Comparison of ENCODE assay signal across 18 mouse cellular contexts in the genomic region with DNA sequence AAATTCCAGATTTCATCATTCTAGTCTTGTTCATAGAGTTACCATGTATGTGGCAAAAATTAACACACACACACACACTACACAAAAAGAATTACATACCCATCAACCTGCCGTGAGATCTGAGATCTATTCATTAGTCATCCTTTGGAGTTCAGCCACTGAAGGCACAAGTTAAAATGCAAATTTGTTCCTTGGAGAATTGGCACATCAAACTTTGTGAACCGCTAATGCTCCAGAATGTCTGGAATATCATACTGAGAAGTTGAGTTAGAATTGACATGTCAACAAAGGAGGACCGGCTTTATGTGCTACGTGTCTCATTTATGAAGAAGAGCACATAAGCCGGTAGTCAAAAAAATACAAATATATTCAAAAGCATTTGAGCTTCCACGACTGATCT.
A peak's percentile ranks its signal among the peaks of the same experiment; 100 is the strongest.
DNase-seq lines count a peak whose midpoint lies in the region; ATAC-seq and TF ChIP-seq lines count a peak whose summit lies in the region.
"Had no signal": no experiment of that assay in that cellular context is flagged by ENCODE, and none has a peak within 500 bp of the region (broad histone marks: within the 10 kb centered on the region; RNA-seq: fewer than 3 reads in every experiment).

No protein-coding gene starts in this region.

- H3K4me1 ChIP-seq in midbrain, postnatal 0 days (ENCODE audit: insufficient read depth, low read length): no peaks in the 10 kb centered on the region
- peaks cover 12% of the 10 kb centered on the region for H3K4me1 ChIP-seq in midbrain, embryonic 15.5 days
- H3K4me1 ChIP-seq: embryonic facial prominence, embryonic 10.5 days; embryonic facial prominence, embryonic 12.5 days; forebrain, embryonic 13.5 days had no signal

- 37% methylated on average over 6 of the region's 6 CpGs for WGBS in midbrain, postnatal 0 days
- whole genome bisulfite sequencing in midbrain, embryonic 15.5 days: 42% methylated on average over 6 of the region's 6 CpGs

- H3K4me3 ChIP-seq in midbrain, postnatal 0 days (ENCODE audit: low read depth, low read length): no peak overlapping the region
- no peak overlapping the region for H3K4me3 ChIP-seq in midbrain, embryonic 15.5 days
- H3K4me3 ChIP-seq: embryonic facial prominence, embryonic 10.5 days; embryonic facial prominence, embryonic 12.5 days; forebrain, embryonic 13.5 days had no signal

- peak; percentile 45; the same call in 1 of the 2 replicates for ATAC-seq in frontal cortex, adult (ENCODE audit: low TSS enrichment)
- ATAC-seq in midbrain, postnatal 0 days (ENCODE audit: low FRiP score): no peak
- ATAC-seq in midbrain, embryonic 15.5 days (replicated peaks): no peak
- ATAC-seq: forebrain, embryonic 13.5 days; forebrain, embryonic 16.5 days had no signal

- H3K4me2 ChIP-seq in midbrain, postnatal 0 days (ENCODE audit: low read depth, low read length, poor library complexity, severe bottlenecking): no peak overlapping the region
- no peak overlapping the region for H3K4me2 ChIP-seq in midbrain, embryonic 15.5 days
- H3K4me2 ChIP-seq: embryonic facial prominence, embryonic 12.5 days; forebrain, embryonic 13.5 days had no signal

- TF ChIP-seq POLR2A in brain, embryonic 14.5 days (IDR thresholded peaks at IDR 0.05; ENCODE audit: borderline replicate concordance, extremely low read depth, insufficient read depth, insufficient read length, poor library complexity, severe bottlenecking): no peak

- no peak overlapping the region for H3K9ac ChIP-seq in midbrain, postnatal 0 days (replicated peaks; ENCODE audit: low read length, poor library complexity, severe bottlenecking)
- no peak overlapping the region for H3K9ac ChIP-seq in midbrain, embryonic 15.5 days
- H3K9ac ChIP-seq: embryonic facial prominence, embryonic 12.5 days; forebrain, embryonic 13.5 days had no signal

- no peak for DNase-seq in frontal cortex, adult 2 months (ENCODE audit: extremely low spot score in 1 of 2, low spot score in 1 of 2)
- DNase-seq in midbrain, postnatal 0 days (ENCODE audit: low spot score): peak; percentile 51
- peak; percentile 42 for DNase-seq in brain, embryonic 14.5 days (ENCODE audit: low read depth)
- no peak for DNase-seq in right cerebral cortex, postnatal 36 days (ENCODE audit: low spot score in 2 of 2)
- DNase-seq: adrenal gland, adult 2 months; adrenal gland, postnatal 10 days; adrenal gland, postnatal 25 days; cerebellum, adult 11 months; cerebellum, adult 18-20 months; cerebellum, adult 8-10 months; cerebellum, adult 9-11 months; cerebellum, postnatal 25 days had no signal

- no peak overlapping the region for H3K27ac ChIP-seq in midbrain, postnatal 0 days (ENCODE audit: low read depth, low read length)
- H3K27ac ChIP-seq in midbrain, embryonic 15.5 days: no peak overlapping the region
- H3K27ac ChIP-seq: embryonic facial prominence, embryonic 10.5 days; embryonic facial prominence, embryonic 12.5 days; forebrain, embryonic 13.5 days had no signal

- TF ChIP-seq CTCF in midbrain, postnatal 0 days (IDR thresholded peaks at IDR 0.05): no peak
- TF ChIP-seq CTCF in brain, embryonic 14.5 days (IDR thresholded peaks at IDR 0.05; ENCODE audit: borderline replicate concordance, extremely low read depth, insufficient read depth, insufficient read length): no peak

- H3K9me3 ChIP-seq in midbrain, postnatal 0 days (ENCODE audit: low read length): no peaks in the 10 kb centered on the region
- H3K9me3 ChIP-seq in midbrain, embryonic 15.5 days: no peaks in the 10 kb centered on the region
- H3K9me3 ChIP-seq: embryonic facial prominence, embryonic 10.5 days; embryonic facial prominence, embryonic 12.5 days; forebrain, embryonic 13.5 days had no signal

- H3K36me3 ChIP-seq in midbrain, postnatal 0 days (ENCODE audit: insufficient read depth, low read length): no peaks in the 10 kb centered on the region
- H3K36me3 ChIP-seq in midbrain, embryonic 15.5 days (replicated peaks): no peaks in the 10 kb centered on the region
- H3K36me3 ChIP-seq: embryonic facial prominence, embryonic 10.5 days; embryonic facial prominence, embryonic 12.5 days had no signal

- no peaks in the 10 kb centered on the region for H3K27me3 ChIP-seq in midbrain, postnatal 0 days (ENCODE audit: insufficient read depth, low read length)
- H3K27me3 ChIP-seq in midbrain, embryonic 15.5 days (replicated peaks): no peaks in the 10 kb centered on the region
- H3K27me3 ChIP-seq: embryonic facial prominence, embryonic 12.5 days; forebrain, embryonic 13.5 days had no signal

Comparison
In these comparisons a context has a peak if more than half of its experiments do, and no peak if none do; other contexts are left out.
1. DNase-seq: peak in midbrain, postnatal 0 days (single experiment) and brain, embryonic 14.5 days (single experiment); none in frontal cortex, adult 2 months (0 of 2) and right cerebral cortex, postnatal 36 days (0 of 2).